Mouse (Mus musculus): ENCODE results near the gene Robo1.

Gene Robo1

DNA sequence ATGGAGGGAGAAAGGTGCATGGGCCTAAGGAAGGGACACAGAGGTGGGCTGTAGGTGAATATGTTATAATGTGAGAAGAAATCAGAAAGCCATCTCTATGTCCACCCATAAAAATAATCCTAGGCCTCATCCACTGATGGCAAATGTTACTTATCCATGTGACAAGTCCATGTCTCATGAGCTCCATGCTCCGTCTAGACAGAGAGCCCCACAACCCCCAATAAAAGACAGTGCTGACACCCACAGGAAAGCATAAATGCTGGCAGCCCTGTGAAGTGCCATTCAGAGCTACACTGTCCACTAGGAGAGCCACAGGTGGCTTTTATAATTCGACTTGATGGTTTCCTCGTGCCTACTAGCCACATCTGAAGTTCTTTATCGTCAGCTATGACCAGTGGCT lies 694.6 kb downstream of the Robo1 start:
- DNase-seq (ENCODE audit: low spot score), result no peak

GRCm38 (mm10) chr16:73004601-73005000 lies 696.5 kb downstream of the Robo1 start:
- no peak for DNase-seq (ENCODE audit: low spot score)

DNA sequence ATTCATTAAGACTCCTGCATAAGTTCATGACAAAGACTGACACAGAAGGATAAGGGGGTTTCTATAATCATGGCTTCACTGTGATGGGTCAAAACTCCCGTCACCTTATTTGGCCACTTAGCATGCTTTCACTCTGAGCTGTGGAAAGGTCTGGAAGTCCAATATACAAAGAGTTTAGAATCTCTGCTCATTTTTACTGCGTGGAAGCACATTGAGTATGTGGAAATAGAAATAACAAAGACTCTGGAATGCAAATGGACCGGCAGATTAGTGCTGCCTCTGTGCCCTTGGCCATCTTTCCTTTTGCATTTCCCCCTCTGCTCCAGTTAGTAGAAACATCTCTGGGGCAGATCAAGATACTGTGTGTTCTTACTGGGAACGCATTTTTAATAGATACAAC lies 697.7 kb downstream of the Robo1 start:
- no peak for DNase-seq (ENCODE audit: low spot score)

DNA sequence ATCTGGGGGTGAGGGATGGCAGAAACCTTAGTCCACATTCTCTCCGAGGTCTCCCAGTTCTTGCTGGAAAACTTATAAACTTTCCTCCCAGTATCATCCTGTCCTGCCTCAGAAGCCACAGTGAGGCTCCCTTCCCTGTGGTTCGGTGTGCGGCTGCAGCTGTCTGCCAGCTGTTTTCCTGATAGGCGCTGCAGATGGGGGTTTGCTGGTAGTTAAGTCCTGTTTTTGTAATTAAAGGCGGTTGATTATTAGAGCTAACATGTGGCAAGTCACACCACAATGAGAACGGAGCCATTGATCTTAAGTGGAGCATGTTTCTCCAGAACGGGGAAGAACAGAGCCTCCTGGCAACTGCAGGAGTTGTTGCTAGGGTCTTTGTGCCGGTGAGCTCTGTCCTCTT lies 699.3 kb downstream of the Robo1 start:
- DNase-seq (ENCODE audit: low spot score), result no peak

- no peak for DNase-seq (ENCODE audit: low spot score)
Measured at GRCm38 (mm10) chr16:73011313-73011712, 703.2 kb downstream of the Robo1 start.

DNA sequence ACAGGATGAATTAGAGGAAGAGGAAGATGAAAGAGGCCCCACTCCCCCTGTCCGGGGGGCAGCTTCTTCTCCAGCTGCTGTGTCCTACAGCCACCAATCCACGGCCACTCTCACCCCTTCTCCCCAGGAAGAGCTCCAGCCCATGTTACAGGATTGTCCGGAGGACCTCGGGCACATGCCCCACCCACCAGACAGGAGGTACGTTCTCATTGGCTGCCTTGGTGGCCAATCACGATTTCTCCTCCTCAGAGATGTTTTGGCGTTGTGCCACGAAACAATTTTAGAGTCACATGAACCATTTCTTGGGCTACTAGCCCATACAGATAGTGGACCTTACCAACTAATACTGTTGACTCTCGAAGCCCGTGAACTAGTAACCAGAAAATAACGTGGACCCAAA lies 704.8 kb downstream of the Robo1 start:
- no peak for DNase-seq (ENCODE audit: low spot score)

GRCm38 (mm10) chr16:73014544-73014943 lies 706.4 kb downstream of the Robo1 start:
- DNase-seq (ENCODE audit: low spot score), result no peak

GRCm38 (mm10) chr16:73015976-73016375 lies 707.9 kb downstream of the Robo1 start:
- no peak for DNase-seq (ENCODE audit: low spot score)

DNA sequence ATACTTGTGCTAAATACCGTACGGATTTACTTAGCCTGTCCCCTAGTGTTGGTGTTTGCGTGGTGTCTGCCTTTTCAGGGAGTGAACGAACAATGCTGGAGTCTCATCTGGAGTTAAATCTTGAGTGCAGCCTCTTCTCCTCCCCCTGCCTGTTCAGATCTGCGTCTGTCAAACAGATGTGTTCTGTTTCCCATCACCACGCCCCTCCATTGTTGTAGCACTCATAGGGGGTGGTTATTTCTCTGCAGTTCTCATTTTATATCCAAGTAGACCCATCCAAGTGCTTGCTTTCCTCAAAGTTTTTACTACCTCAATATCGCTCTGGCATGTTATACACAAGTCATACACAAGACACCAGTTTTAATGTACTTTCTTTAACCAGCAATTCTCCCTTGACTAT lies 708.7 kb downstream of the Robo1 start:
- DNase-seq (ENCODE audit: low spot score), result no peak

DNA sequence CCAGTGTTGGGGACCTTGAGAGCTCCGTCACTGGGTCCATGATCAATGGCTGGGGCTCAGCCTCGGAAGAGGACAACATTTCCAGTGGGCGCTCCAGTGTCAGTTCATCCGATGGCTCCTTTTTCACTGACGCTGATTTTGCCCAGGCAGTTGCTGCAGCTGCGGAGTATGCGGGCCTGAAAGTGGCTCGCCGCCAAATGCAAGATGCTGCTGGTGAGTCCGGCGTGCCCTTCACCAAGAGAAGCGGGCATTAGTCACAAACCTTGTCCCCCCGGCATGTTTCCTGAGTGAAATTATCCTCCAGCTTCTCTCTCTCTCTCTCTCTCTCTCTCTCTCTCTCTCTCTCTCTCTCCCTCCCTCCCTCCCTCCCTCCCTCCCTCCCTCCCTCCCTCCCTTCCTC lies 716.2 kb downstream of the Robo1 start:
- DNase-seq (ENCODE audit: low spot score), result no peak

- no peak for DNase-seq (ENCODE audit: low spot score)
Measured at GRCm38 (mm10) chr16:73027692-73028091, 719.6 kb downstream of the Robo1 start.

- no peak for DNase-seq (ENCODE audit: low spot score)
Measured at GRCm38 (mm10) chr16:73030999-73031398, 722.9 kb downstream of the Robo1 start.

DNA sequence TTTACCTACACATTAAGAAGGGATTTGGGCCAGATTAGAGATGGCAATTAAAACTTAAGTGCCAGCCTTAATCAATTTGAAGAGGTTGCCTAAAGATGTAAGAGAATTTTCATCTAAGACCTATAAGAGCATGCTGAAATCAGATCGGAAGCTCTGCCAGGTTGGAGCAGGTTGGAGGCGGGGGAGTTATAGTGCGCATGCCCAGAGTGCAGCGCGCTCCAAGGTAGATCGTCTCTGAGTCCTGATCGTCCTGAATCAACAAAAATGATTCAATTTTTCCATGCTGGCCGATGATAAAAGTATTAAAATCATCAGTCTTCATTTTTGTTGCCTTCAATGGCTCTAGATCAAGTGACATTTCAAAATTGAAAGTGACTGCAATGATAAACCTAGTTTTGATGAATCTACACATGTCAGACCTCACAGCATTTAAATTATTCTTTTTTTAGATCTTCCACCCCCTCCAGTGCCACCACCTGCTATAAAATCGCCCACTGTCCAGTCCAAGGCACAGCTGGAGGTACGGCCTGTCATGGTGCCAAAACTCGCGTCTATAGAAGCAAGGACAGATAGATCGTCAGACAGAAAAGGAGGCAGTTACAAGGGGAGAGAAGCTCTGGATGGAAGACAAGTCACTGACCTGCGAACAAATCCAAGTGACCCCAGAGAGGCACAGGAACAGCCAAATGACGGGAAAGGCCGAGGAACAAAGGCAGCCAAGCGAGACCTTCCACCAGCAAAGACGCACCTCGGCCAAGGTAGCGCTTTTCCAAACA lies 727.3 kb downstream of the Robo1 start:
- no peak for DNase-seq (ENCODE audit: low spot score)

DNA sequence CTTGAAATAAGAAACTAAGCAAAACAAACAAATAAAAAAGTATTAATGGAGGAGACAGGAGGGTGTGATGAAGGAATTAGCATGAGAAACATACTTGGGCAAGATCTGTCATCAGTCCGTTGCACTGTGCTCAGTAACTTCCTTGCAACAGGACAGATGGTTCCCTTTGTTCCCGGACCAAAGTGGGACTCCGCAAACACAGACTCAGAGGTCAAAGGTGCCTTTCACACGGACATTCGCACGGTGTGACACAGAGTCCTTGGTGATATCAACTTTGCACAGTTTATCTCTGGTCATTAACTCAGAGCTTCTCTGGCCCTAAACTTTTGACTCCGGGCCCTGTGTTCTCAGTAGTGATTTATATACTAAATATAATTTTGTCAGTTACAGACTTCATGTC lies 730.4 kb downstream of the Robo1 start:
- DNase-seq (ENCODE audit: low spot score), result no peak

GRCm38 (mm10) chr16:73062461-73062860 lies 754.4 kb downstream of the Robo1 start:
- DNase-seq (ENCODE audit: low spot score), result no peak

DNA sequence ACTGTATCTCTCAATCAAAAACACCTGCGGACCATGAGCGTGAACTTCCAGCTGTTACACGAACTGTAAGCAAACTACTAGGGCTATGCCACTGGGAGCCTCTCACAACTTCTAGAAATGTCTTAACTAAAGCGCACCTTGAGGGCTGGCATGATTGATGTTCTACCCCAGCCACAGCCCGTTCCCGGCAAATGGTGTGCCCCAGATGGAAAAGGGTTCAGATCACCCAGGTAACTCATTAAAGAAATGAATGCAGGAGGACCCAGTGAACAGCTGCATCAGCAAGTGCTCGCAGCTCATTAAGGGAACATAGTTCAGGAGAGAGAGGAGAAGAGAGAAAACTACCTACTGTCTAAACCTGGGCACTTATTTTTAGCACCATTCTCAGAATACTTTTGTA lies 759.7 kb downstream of the Robo1 start:
- no peak for DNase-seq (ENCODE audit: low spot score)

GRCm38 (mm10) chr16:73072047-73072446 lies 763.9 kb downstream of the Robo1 start:
- DNase-seq (ENCODE audit: low spot score), result no peak

DNA sequence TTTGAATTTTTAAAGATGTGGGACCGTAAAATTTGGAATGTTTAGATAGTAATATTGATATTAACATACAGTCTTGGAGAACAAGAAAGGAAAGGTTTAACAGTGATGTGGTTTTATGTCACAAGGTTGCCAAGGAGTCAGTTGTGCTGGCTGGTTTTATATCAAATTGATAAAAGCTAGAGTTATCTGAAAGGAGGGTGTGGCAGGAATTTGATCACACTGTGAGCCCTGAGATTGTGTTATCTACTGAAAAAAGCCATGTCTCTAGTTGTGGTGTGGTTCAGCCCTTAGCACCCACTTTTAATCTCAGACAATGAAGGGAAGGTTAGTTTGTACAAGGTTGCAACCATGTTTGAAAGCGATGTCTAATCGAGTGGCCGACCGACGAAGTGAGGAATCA lies 764.8 kb downstream of the Robo1 start:
- DNase-seq (ENCODE audit: low spot score), result no peak

- no peak for DNase-seq (ENCODE audit: low spot score)
Measured at GRCm38 (mm10) chr16:73082420-73082819, 774.3 kb downstream of the Robo1 start.

- no peak for DNase-seq (ENCODE audit: low spot score)
Measured at GRCm38 (mm10) chr16:73083077-73083476, 775.0 kb downstream of the Robo1 start.

Data from urinary bladder, postnatal 25 days (tissue).